Mouse (Mus musculus): ENCODE measurements around the gene Pabpn1l.

- TF ChIP-seq CTCF (conservative IDR thresholded peaks at IDR 0.05; ENCODE audit: low read length) (no peak), POU5F1 (IDR thresholded peaks at IDR 0.05; ENCODE audit: borderline replicate concordance, low read length) (no peak), NANOG (IDR thresholded peaks at IDR 0.05; ENCODE audit: borderline replicate concordance, low read length) (no peak)
Measured at GRCm38 (mm10) chr8:122574264-122574663, 48.3 kb downstream of the Pabpn1l start.

Measured in E14TG2a.4 (cell line).